15 mouse cellular contexts compared by ENCODE assay signal in genomic region chr2:3958711-3959110, GRCm38 (mm10). TPM values are rescaled to one million over a fixed set of nuclear protein-coding genes. Genes with fewer than 3 reads are reported as not detected.
A peak's percentile ranks its signal among the peaks of the same experiment; 100 is the strongest.
DNase-seq lines count a peak whose midpoint lies in the region; ATAC-seq and TF ChIP-seq lines count a peak whose summit lies in the region.
"Had no signal": no experiment of that assay in that cellular context is flagged by ENCODE, and none has a peak within 500 bp of the region (broad histone marks: within the 10 kb centered on the region; RNA-seq: fewer than 3 reads in every experiment).

No protein-coding gene starts in this region.

- H3K4me3 ChIP-seq in forebrain, embryonic 14.5 days (ENCODE audit: low read depth, low read length): no peak overlapping the region
- no peak overlapping the region for H3K4me3 ChIP-seq in forebrain, embryonic 12.5 days (replicated peaks)
- no peak overlapping the region for H3K4me3 ChIP-seq in midbrain, postnatal 0 days (ENCODE audit: low read depth, low read length)
- H3K4me3 ChIP-seq in midbrain, embryonic 15.5 days: no peak overlapping the region
- H3K4me3 ChIP-seq in forebrain, embryonic 16.5 days (replicated peaks; ENCODE audit: low read length): no peak overlapping the region
- no peak overlapping the region for H3K4me3 ChIP-seq in liver, postnatal 0 days (ENCODE audit: low read depth, low read length)
- H3K4me3 ChIP-seq: hindbrain, embryonic 15.5 days; intestine, embryonic 15.5 days had no signal

- WGBS in forebrain, embryonic 14.5 days: 59% methylated on average over 4 of the region's 4 CpGs
- 82% methylated on average over 4 of the region's 4 CpGs for WGBS in forebrain, embryonic 12.5 days
- WGBS in midbrain, postnatal 0 days: 75% methylated on average over 4 of the region's 4 CpGs
- 73% methylated on average over 4 of the region's 4 CpGs for WGBS in midbrain, embryonic 15.5 days
- WGBS in forebrain, embryonic 16.5 days: 41% methylated on average over 4 of the region's 4 CpGs
- WGBS in liver, postnatal 0 days (ENCODE audit: insufficient replicate concordance): 84% methylated on average over 4 of the region's 4 CpGs

- no peaks in the 10 kb centered on the region; the same call in 1 of the 2 replicates for H3K4me1 ChIP-seq in forebrain, embryonic 14.5 days (ENCODE audit: control insufficient read depth, insufficient read depth, low read length)
- H3K4me1 ChIP-seq in forebrain, embryonic 12.5 days: peaks cover 6% of the 10 kb centered on the region
- H3K4me1 ChIP-seq in midbrain, postnatal 0 days (ENCODE audit: insufficient read depth, low read length): no peaks in the 10 kb centered on the region
- peaks cover 4% of the 10 kb centered on the region; the same call in 1 of the 2 replicates for H3K4me1 ChIP-seq in midbrain, embryonic 15.5 days
- H3K4me1 ChIP-seq in forebrain, embryonic 16.5 days (replicated peaks; ENCODE audit: control insufficient read depth, insufficient read depth, low read length): peaks cover 14% of the 10 kb centered on the region
- no peaks in the 10 kb centered on the region for H3K4me1 ChIP-seq in liver, postnatal 0 days (ENCODE audit: insufficient read depth)
- H3K4me1 ChIP-seq: heart, embryonic 10.5 days; intestine, embryonic 15.5 days had no signal

- TF ChIP-seq CTCF in midbrain, postnatal 0 days (IDR thresholded peaks at IDR 0.05): no peak
- TF ChIP-seq CTCF in liver, postnatal 0 days (IDR thresholded peaks at IDR 0.05; ENCODE audit: low read depth): no peak

- TF ChIP-seq EP300 in liver, postnatal 0 days (IDR thresholded peaks at IDR 0.05; ENCODE audit: low read depth): no peak

- H3K27me3 ChIP-seq in forebrain, embryonic 14.5 days (replicated peaks; ENCODE audit: control insufficient read depth, insufficient read depth, low read length): no peaks in the 10 kb centered on the region
- H3K27me3 ChIP-seq in forebrain, embryonic 12.5 days: peaks cover 6% of the 10 kb centered on the region; the same call in 1 of the 2 replicates
- H3K27me3 ChIP-seq in midbrain, postnatal 0 days (ENCODE audit: insufficient read depth, low read length): no peaks in the 10 kb centered on the region
- H3K27me3 ChIP-seq in midbrain, embryonic 15.5 days (replicated peaks): no peaks in the 10 kb centered on the region
- H3K27me3 ChIP-seq in forebrain, embryonic 16.5 days (replicated peaks; ENCODE audit: control insufficient read depth, insufficient read depth, low read length): no peaks in the 10 kb centered on the region
- no peaks in the 10 kb centered on the region for H3K27me3 ChIP-seq in liver, postnatal 0 days (ENCODE audit: insufficient read depth, low read length)
- H3K27me3 ChIP-seq: heart, embryonic 13.5 days; hindbrain, embryonic 15.5 days; intestine, embryonic 15.5 days had no signal

- H3K4me2 ChIP-seq in forebrain, embryonic 14.5 days (ENCODE audit: low read length): no peak overlapping the region
- H3K4me2 ChIP-seq in forebrain, embryonic 12.5 days: no peak overlapping the region
- H3K4me2 ChIP-seq in midbrain, postnatal 0 days (ENCODE audit: low read depth, low read length, poor library complexity, severe bottlenecking): no peak overlapping the region
- no peak overlapping the region for H3K4me2 ChIP-seq in midbrain, embryonic 15.5 days
- H3K4me2 ChIP-seq in forebrain, embryonic 16.5 days (ENCODE audit: low read length): peak overlapping the region; percentile 38; the same call in 1 of the 2 replicates
- H3K4me2 ChIP-seq in liver, postnatal 0 days (ENCODE audit: low read depth, low read length): no peak overlapping the region

- no peaks in the 10 kb centered on the region for H3K36me3 ChIP-seq in forebrain, embryonic 14.5 days (ENCODE audit: control insufficient read depth, insufficient read depth, low read length)
- no peaks in the 10 kb centered on the region for H3K36me3 ChIP-seq in forebrain, embryonic 12.5 days (replicated peaks)
- no peaks in the 10 kb centered on the region for H3K36me3 ChIP-seq in midbrain, postnatal 0 days (ENCODE audit: insufficient read depth, low read length)
- no peaks in the 10 kb centered on the region for H3K36me3 ChIP-seq in midbrain, embryonic 15.5 days (replicated peaks)
- H3K36me3 ChIP-seq in forebrain, embryonic 16.5 days (ENCODE audit: control insufficient read depth, insufficient read depth): no peaks in the 10 kb centered on the region
- no peaks in the 10 kb centered on the region for H3K36me3 ChIP-seq in liver, postnatal 0 days (replicated peaks; ENCODE audit: insufficient read depth, low read length)
- H3K36me3 ChIP-seq: heart, embryonic 10.5 days; heart, embryonic 13.5 days; hindbrain, embryonic 15.5 days; intestine, embryonic 15.5 days had no signal

- H3K27ac ChIP-seq in forebrain, embryonic 14.5 days (ENCODE audit: low read depth, low read length): peak overlapping the region; percentile 78
- no peak overlapping the region for H3K27ac ChIP-seq in forebrain, embryonic 12.5 days
- no peak overlapping the region for H3K27ac ChIP-seq in midbrain, postnatal 0 days (ENCODE audit: low read depth, low read length)
- H3K27ac ChIP-seq in midbrain, embryonic 15.5 days: no peak overlapping the region
- peak overlapping the region; percentile 90 for H3K27ac ChIP-seq in forebrain, embryonic 16.5 days (ENCODE audit: low read length)
- H3K27ac ChIP-seq in liver, postnatal 0 days (ENCODE audit: low read depth): no peak overlapping the region
- H3K27ac ChIP-seq: heart, embryonic 10.5 days; heart, embryonic 13.5 days; hindbrain, embryonic 15.5 days; intestine, embryonic 15.5 days had no signal

- no peak overlapping the region for H3K9ac ChIP-seq in forebrain, embryonic 14.5 days (ENCODE audit: low read length)
- no peak overlapping the region for H3K9ac ChIP-seq in forebrain, embryonic 12.5 days
- H3K9ac ChIP-seq in midbrain, postnatal 0 days (replicated peaks; ENCODE audit: low read length, poor library complexity, severe bottlenecking): no peak overlapping the region
- H3K9ac ChIP-seq in midbrain, embryonic 15.5 days: no peak overlapping the region
- 0 out of 2 replicates have a peak overlapping the region, but pooled peaks have one; percentile 5 for H3K9ac ChIP-seq in forebrain, embryonic 16.5 days (replicated peaks; ENCODE audit: low read depth, low read length)
- H3K9ac ChIP-seq in liver, postnatal 0 days (replicated peaks): no peak overlapping the region
- H3K9ac ChIP-seq: heart, embryonic 13.5 days; hindbrain, embryonic 15.5 days; intestine, embryonic 15.5 days had no signal

- DNase-seq in forebrain, embryonic 14.5 days (ENCODE audit: low spot score): peak; percentile 72
- no peak for DNase-seq in midbrain, postnatal 0 days (ENCODE audit: low spot score)
- DNase-seq in liver, postnatal 0 days: no peak
- DNase-seq: cerebellum, adult 18-20 months; gastrocnemius, postnatal 25 days; heart, adult 18-20 months; heart, postnatal 14 days had no signal

- H3K9me3 ChIP-seq in forebrain, embryonic 14.5 days (replicated peaks; ENCODE audit: control insufficient read depth, low read length): no peaks in the 10 kb centered on the region
- H3K9me3 ChIP-seq in forebrain, embryonic 12.5 days: 0 out of 2 replicates have a peak, but pooled peaks cover 3% of the 10 kb centered on the region
- no peaks in the 10 kb centered on the region for H3K9me3 ChIP-seq in midbrain, postnatal 0 days (ENCODE audit: low read length)
- no peaks in the 10 kb centered on the region for H3K9me3 ChIP-seq in midbrain, embryonic 15.5 days
- H3K9me3 ChIP-seq in forebrain, embryonic 16.5 days (ENCODE audit: control insufficient read depth, low read length): no peaks in the 10 kb centered on the region
- H3K9me3 ChIP-seq in liver, postnatal 0 days (ENCODE audit: low read length): no peaks in the 10 kb centered on the region
- H3K9me3 ChIP-seq: heart, embryonic 10.5 days; hindbrain, embryonic 15.5 days; intestine, embryonic 15.5 days had no signal

- ATAC-seq in forebrain, embryonic 14.5 days: peak; percentile 71
- no peak for ATAC-seq in forebrain, embryonic 12.5 days (ENCODE audit: low FRiP score)
- peak; percentile 31; the same call in 1 of the 2 replicates for ATAC-seq in midbrain, postnatal 0 days (ENCODE audit: low FRiP score)
- ATAC-seq in midbrain, embryonic 15.5 days (replicated peaks): no peak
- peak; percentile 81 for ATAC-seq in forebrain, embryonic 16.5 days
- ATAC-seq in liver, postnatal 0 days: no peak
- ATAC-seq: CD4-positive, CD25-positive, alpha-beta regulatory T cell, adult 4 months had no signal

RNA-seq across cellular contexts. Expression of gene Frmd4a, which starts 58.8 kb away (rescaled TPM):
- polyA plus RNA-seq in forebrain, embryonic 14.5 days (2014; fragmentation: Nextera tagmentation; extraction: Ambion mirVana): 36.9 and 51.7 TPM in 2 replicates
- 51.3 and 56.7 TPM in 2 replicates for polyA plus RNA-seq in forebrain, embryonic 12.5 days (2016; fragmentation: Nextera tagmentation; extraction: Ambion mirVana)
- total RNA-seq in midbrain, postnatal 0 days (2014; rRNA removed): 60.2 and 76.4 TPM in 2 replicates
- 34.4 and 42.5 TPM in 2 replicates for polyA plus RNA-seq in midbrain, postnatal 0 days (2015; fragmentation: Nextera tagmentation; extraction: Ambion mirVana)
- 62.7 and 65.7 TPM in 2 replicates for polyA plus RNA-seq in midbrain, embryonic 15.5 days (2015; fragmentation: Nextera tagmentation; extraction: Ambion mirVana)
- polyA plus RNA-seq in forebrain, embryonic 16.5 days (2015; fragmentation: Nextera tagmentation; extraction: Ambion mirVana): 85.3 and 97.9 TPM in 2 replicates
- polyA plus RNA-seq in liver, postnatal 0 days (2015; fragmentation: Nextera tagmentation; extraction: Ambion mirVana): 4.8 and 6.6 TPM in 2 replicates

Comparison
In these comparisons a context has a peak if more than half of its experiments do, and no peak if none do; other contexts are left out.
1. ATAC-seq: peak in forebrain, embryonic 14.5 days (single experiment), midbrain, postnatal 0 days (single experiment) and forebrain, embryonic 16.5 days (single experiment); none in forebrain, embryonic 12.5 days (single experiment), midbrain, embryonic 15.5 days (single experiment) and liver, postnatal 0 days (single experiment).
2. H3K27ac ChIP-seq: peak in forebrain, embryonic 14.5 days (single experiment) and forebrain, embryonic 16.5 days (single experiment); none in forebrain, embryonic 12.5 days (single experiment), midbrain, postnatal 0 days (single experiment), midbrain, embryonic 15.5 days (single experiment) and liver, postnatal 0 days (single experiment).